Mouse (Mus musculus) brain, adult 2 months (tissue): ENCODE measurements around the gene Ccdc115.
"Not testable (repeated sequence)": the region's sequence is repeated elsewhere in the genome, so short reads cannot be mapped to it uniquely, and the experiment has no call there.

ENCODE experiments used
- DNase-seq: peaks from one replicate; pipeline ENCODE4 v3.0.0; 2011; ENCODE audit warnings: low read depth, low spot score

Gene Ccdc115

DNA sequence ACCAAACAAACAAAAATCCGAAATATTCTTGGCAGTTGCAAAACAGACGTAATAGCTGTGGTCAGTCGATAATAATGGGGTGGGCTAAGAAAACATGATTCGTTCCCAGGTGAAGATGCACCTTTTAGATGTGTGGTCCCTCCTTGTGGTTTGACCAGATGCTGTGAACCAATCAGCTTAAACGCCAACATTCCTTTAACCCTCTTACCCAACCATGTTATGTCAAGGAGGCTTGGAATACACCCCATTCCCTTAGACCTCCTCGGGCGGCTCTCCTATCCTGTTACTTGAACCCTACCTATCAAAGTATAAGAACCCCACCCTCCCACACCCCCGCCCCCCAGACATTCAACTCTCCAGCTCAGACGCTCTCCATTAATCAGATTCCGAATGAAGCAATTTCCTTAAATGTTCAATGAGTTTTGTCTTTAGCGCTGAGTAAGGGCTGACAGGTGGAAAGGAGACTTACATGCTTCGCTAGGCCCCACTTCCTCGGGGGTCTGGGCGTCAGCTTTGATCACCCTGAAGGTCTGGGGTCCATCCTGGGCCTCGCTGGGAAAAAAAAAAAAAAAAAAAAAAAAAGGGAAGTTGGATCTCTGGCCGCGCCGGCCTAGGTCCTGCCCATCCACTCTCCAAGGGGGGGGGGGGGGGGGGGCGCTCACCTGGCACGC, 956 bp downstream of the Ccdc115 start:
- DNase-seq: no peak

GRCm38 (mm10) chr1:34437366-34437765, 2.1 kb downstream of the Ccdc115 start:
- not testable (repeated sequence) for DNase-seq

GRCm38 (mm10) chr1:34436374-34436773, 3.1 kb downstream of the Ccdc115 start:
- no peak for DNase-seq

GRCm38 (mm10) chr1:34435371-34436120, 3.9 kb downstream of the Ccdc115 start:
- peak; percentile 32 for DNase-seq

- DNase-seq: peak; percentile 95
Measured at GRCm38 (mm10) chr1:34434660-34435160, 4.8 kb downstream of the Ccdc115 start.

- DNase-seq: peak; percentile 60
Measured at GRCm38 (mm10) chr1:34433891-34434521, 5.5 kb downstream of the Ccdc115 start.

- peak; percentile 86 for DNase-seq
Measured at GRCm38 (mm10) chr1:34432776-34433481, 6.5 kb downstream of the Ccdc115 start.

- DNase-seq: no peak
Measured at GRCm38 (mm10) chr1:34432411-34432775, 7.1 kb downstream of the Ccdc115 start.

- DNase-seq: no peak
Measured at GRCm38 (mm10) chr1:34431431-34431830, 8.0 kb downstream of the Ccdc115 start.

DNA sequence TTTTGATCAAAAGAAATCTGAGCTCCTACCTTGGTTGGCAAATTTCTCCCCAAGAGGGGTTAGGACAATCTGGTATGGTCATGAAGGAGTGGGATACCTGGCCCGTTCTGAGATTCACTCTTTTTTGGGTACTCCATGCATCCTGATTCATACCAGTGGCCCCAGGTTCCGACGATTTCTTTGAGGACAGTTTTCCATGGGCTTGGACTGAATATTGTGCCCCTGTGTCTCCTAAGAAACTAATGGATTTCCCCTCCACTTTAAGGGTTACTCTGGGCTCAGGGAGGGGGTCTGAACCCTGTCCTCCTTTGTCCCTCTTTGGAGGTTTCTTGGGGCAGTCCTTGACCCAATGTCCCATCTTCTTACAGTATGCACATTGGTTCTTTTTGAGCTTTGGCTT, 8.5 kb downstream of the Ccdc115 start:
- no peak for DNase-seq

DNA sequence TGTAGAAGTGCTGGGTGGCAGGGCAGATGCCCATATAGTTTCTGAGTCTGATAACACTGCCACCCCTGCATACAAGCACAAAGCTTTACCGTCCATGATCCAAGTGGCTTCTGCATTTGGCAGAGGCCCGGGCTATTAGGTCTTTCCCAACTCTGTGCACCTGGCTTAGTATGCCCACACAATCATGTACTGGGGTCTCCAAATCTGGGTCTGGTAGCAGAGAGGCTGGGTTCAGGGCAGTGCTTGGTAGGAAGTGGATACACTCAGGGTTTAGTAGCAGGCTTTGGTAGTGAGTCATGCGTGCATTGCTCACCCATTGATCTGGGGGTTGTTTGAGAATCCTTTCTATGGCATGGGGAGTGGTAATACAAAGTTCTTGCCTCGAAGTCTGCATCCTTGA, 10.2 kb downstream of the Ccdc115 start:
- no peak for DNase-seq

DNA sequence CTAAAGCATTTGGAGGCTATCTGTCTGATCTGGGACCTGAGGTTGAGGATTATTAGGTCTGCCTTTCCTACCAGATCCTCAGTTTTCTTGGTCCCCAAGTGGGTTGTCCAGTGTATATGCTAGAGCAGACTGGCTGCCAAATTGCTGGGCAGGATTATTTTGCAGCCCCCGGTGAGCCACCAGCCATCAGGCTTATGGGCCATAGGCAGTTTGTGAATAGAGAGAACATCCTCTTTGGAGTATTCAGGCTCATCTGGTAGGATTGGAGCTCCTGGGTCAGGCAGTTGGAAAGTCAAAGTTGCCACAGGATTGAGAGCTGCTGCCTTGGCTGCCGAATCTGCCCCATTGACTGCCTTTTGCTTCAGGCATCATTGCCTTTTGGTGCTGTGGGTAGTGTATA, 11.0 kb downstream of the Ccdc115 start:
- DNase-seq: no peak

- peak; percentile 50 for DNase-seq
Measured at GRCm38 (mm10) chr1:34399182-34399953, 40.1 kb downstream of the Ccdc115 start.

GRCm38 (mm10) chr1:34396321-34396720, 43.2 kb downstream of the Ccdc115 start:
- peak; percentile 29 for DNase-seq

DNA sequence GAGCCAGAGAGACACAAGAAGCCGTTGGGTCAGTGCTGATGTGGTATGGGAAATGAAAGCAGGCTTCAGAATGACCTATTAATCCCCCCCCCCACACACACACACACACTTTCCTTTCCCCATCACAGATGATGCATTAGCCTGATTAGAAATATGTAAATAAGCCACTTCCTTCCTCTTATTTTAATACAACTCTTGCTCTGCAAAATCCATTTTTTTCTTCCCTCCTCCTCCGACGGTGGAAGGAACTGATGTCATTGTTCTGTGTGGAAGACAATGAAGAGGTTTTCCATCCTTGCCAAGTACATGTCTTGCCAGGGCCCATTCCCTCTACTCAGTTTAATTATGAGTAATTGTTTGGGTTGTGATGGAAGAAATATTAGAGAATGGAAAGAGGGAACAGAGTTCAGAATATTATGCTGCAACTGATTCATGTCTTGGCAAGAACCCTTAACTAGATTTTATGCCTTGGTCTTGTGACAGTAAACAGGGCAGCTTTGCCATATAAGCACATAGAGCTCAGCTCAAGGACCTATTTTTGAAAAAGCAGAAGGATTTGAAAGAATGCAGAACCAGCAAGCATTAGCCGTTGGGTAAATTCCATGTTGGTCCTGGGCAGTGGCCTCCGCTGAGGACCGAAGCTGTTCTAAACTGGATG, 50.1 kb downstream of the Ccdc115 start:
- peak; percentile 31 for DNase-seq

DNA sequence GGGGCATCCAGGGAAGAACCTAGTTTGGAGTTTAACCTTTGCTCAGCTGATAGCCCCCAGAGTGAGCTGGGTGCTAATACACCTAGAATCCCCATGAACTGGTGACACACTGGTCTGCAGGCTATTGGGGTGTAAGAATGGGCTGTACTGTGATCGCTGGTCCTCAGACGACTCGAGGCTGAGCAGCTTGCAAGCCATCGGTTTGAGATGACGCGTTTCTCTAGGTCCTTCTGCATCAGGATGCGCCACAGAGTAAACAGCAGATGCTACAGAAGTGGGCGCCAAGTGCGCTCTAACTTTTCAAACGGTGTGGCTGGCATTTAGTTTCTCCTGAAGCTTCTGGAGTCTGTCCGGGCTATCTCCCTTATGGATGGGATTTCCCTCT, 50.6 kb downstream of the Ccdc115 start:
- peak; percentile 47 for DNase-seq

DNA sequence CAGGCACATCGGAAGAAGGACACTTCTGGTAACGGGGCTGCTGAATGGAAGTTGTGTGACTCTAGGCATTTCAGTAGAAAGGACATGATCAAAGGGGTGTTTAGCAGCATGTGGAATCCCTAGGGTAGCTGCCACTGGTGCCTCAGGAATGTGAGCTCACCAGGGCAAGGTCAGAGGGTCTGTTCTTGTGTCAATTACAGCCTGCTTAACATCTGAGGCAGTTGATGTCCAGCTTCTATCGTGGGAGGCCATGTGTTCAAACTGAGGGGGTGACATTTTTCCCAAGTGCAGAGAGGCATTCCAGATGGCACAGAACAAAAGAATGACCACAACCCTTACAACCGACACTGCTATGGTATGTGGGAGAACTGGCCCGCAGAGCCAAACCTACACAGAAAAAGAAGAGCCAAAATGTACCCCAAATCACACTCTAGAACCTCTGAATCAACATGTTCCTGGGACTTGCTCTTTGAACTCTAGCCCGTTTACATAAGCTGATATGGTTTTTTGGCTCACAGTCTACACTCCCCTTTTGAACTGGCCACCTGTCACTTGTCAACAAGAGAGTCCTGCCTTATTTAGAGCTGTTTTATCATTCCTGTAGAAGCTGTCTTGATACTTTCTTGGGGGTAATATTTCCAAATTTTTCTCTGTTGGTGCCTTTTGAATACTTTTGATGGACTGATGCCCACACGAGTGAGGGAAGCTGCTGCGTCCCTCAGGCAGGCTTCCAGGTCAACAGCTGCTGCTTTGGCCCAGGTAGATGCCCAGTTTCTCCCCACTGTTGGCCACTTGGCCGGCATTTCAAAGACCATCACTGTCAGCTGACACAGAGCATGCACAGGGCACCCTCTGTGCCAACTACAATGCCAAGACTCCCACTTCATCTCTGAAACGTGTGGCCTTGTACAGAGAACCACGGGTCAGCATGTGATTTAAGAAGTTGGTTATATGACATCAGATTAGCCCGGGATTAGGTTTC, 51.8 kb downstream of the Ccdc115 start:
- peak; percentile 92 for DNase-seq
